Mouse (Mus musculus): ENCODE measurements at regions not wholly inside any gene's neighbourhood (a gene's known extent, or its start where the extent isn't known, plus 50 kb on each side); places are given as distances from the start of the nearest gene placed in this dataset.

DNA sequence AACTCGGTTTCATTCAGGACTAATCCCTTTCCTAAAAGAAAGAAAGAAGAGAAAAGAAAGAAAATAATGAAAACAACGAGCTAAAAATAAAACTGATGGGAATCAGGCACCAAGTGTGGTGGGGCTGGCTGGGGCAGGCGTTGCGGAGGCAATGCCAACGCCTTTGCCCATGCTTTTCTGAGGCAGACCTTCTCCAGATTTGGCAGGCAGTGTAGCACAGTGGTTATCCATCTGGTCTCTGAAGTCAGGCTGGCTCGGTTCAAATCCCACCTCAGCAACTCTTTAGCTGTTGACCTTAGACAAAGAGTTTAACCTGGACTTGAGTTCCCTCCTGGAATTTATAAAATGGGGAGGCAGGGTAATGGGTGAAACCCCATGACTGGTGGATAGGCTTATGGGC, 57.3 kb upstream of the Kcng1 start:
- H3K4me3 ChIP-seq (ENCODE audit: insufficient read depth, low read length), result no peak overlapping the region
- H3K4me1 ChIP-seq (ENCODE audit: control insufficient read depth, insufficient read depth, low read length), result peaks cover 9% of the 10 kb centered on the region
- no peak overlapping the region for H3K27ac ChIP-seq (ENCODE audit: insufficient read depth, low read length)
- TF ChIP-seq POLR2A (IDR thresholded peaks at IDR 0.05; ENCODE audit: extremely low read depth, insufficient read depth, low read length) (no peak), CTCF (IDR thresholded peaks at IDR 0.05; ENCODE audit: extremely low read depth, insufficient read depth, low read length) (no peak)

DNA sequence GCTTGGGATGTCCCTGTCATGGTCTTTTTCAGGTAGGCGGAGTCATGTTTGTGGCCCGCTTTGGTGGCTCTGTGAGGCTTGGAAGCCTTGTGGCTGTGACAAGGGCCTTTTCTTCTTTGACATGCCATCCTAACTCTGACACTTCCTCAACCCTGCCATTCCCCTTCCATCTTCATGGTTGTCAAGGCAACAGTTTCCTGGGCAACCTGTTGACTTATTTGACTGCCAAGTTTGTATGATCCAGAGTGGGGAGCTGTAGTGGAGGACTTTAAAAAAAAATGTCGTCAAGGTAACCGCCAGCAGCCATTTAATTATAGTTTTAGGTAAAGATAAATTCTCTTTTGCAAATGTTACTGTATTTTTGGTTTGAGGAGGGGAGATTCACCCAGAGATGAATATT, 56.8 kb upstream of the Kcng1 start:
- Histone ChIP-seq H3K4me1 (ENCODE audit: control insufficient read depth, insufficient read depth, low read length) (peaks cover 9% of the 10 kb centered on the region), H3K27ac (ENCODE audit: insufficient read depth, low read length) (no peak overlapping the region), H3K4me3 (ENCODE audit: insufficient read depth, low read length) (no peak overlapping the region)
- TF ChIP-seq POLR2A (IDR thresholded peaks at IDR 0.05; ENCODE audit: extremely low read depth, insufficient read depth, low read length), result no peak
- TF ChIP-seq CTCF (IDR thresholded peaks at IDR 0.05; ENCODE audit: extremely low read depth, insufficient read depth, low read length), result no peak

DNA sequence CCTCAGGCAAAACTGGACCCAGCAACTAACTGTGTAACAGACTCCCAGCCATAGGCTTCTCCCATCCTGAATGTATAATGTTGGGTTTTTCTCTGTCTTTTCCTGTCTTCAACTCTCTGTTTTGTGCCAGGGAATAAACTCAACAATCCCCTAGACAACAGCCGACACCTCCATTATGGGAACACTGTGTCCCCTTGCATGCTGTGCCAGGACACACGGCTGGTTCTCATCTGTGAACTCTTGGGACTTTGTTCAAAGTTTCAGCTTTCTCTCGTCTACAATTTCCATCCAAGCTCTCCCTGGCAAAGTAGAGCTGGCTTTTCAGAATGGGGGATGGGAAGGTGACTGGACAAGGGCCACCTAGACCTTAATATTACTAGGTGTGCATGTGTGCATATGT, 56.1 kb upstream of the Kcng1 start:
- no peak for TF ChIP-seq POLR2A (IDR thresholded peaks at IDR 0.05; ENCODE audit: extremely low read depth, insufficient read depth, low read length)
- TF ChIP-seq CTCF (IDR thresholded peaks at IDR 0.05; ENCODE audit: extremely low read depth, insufficient read depth, low read length), result no peak
- Histone ChIP-seq H3K4me1 (ENCODE audit: control insufficient read depth, insufficient read depth, low read length) (peaks cover 9% of the 10 kb centered on the region), H3K27ac (ENCODE audit: insufficient read depth, low read length) (no peak overlapping the region), H3K4me3 (ENCODE audit: insufficient read depth, low read length) (no peak overlapping the region)

DNA sequence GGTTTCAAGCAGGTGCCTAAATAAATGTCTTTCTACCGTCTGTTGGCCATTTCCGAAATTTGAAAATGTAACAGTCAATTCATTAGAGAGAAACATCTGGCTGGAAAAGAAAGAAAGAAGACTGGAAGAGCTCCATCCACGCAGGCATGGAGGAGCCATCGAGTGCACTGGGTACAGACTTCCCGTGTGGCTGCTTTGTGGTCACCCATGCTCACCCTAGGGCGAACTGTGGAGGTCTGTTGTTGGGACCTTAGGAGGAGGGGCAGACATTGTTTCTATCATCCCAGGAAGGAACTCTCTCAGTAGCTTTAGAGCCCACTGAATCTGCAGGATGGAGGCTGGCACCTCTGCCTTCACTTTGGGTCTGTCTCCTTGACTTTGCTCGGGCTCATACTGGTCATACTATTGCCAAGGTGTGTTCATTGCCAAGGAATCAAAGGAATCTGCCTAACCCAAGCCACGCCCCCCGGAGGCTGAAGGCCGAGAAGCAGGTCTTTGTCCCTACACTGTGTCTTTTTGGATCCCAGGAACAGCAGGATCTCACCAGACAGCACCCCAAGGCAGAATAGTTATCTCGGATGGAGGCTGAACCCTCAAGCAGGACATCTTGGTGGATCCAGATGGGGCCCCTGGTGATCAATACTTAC, 54.3 kb upstream of the Kcng1 start:
- H3K4me3 ChIP-seq (ENCODE audit: insufficient read depth, low read length), result no peak overlapping the region
- H3K27ac ChIP-seq (ENCODE audit: insufficient read depth, low read length), result no peak overlapping the region
- peaks cover 10% of the 10 kb centered on the region for H3K4me1 ChIP-seq (ENCODE audit: control insufficient read depth, insufficient read depth, low read length)
- TF ChIP-seq CTCF (IDR thresholded peaks at IDR 0.05; ENCODE audit: extremely low read depth, insufficient read depth, low read length) (no peak), POLR2A (IDR thresholded peaks at IDR 0.05; ENCODE audit: extremely low read depth, insufficient read depth, low read length) (no peak)

DNA sequence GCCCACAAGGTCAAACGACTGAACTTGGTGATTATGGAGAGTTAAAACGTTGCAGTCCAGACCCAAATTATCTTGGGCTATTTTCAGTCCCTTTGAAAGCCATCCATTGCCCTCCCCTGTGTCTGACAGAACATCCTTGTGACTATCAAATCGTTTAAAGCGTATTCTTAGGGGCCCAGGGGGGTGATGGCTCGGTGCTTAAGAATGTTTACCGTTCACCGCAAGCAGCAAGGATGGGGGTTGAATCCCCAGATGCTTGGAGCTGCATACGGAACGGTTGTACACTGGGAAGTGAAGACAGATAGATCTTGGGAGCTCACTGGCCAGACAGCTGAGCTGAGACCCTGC, 52.7 kb upstream of the Kcng1 start:
- no peak for TF ChIP-seq POLR2A (IDR thresholded peaks at IDR 0.05; ENCODE audit: extremely low read depth, insufficient read depth, low read length)
- TF ChIP-seq CTCF (IDR thresholded peaks at IDR 0.05; ENCODE audit: extremely low read depth, insufficient read depth, low read length), result no peak
- no peak overlapping the region for H3K4me3 ChIP-seq (ENCODE audit: insufficient read depth, low read length)

DNA sequence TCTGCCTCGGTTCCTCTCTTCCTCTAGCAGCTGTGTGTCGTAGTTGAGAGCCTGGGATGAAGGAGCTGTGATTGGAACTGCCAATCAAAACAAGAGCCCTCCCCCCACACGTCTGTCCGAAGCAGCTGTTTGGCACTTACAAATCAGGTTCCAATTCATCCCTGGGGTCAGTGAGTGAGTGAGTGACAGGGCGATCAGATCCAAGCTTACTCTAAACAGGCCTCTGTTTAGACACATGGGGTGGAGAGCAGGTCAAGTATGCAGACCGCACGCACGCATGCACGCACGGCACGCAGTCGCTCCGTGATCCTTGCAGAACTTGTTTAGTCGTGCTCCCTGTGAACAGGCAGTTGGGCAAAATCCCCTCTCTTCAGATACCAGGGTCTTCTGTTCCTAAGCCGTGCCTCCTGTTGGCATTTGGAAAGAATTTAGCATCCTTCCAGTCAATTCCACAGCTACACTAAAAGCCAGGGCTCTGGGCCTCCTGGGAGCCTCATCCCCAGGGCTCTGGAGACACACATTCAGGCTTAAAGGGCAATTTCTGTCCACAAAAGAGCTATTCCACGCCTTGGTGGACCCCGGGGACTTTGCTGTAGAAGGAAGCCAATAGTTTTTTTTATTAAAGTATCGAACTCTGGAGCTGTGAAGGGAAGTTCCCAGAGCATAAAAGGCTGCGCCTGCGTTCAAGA, 52.2 kb upstream of the Kcng1 start:
- Histone ChIP-seq H3K4me1 (ENCODE audit: control insufficient read depth, insufficient read depth, low read length) (peaks cover 6% of the 10 kb centered on the region), H3K4me3 (ENCODE audit: insufficient read depth, low read length) (no peak overlapping the region), H3K27ac (ENCODE audit: insufficient read depth, low read length) (no peak overlapping the region)
- TF ChIP-seq POLR2A (IDR thresholded peaks at IDR 0.05; ENCODE audit: extremely low read depth, insufficient read depth, low read length), result no peak
- no peak for TF ChIP-seq CTCF (IDR thresholded peaks at IDR 0.05; ENCODE audit: extremely low read depth, insufficient read depth, low read length)

More for the DNA sequence above, 52.7 kb upstream of the Kcng1 start:
- no peak overlapping the region for H3K27ac ChIP-seq (ENCODE audit: insufficient read depth, low read length)
- peaks cover 10% of the 10 kb centered on the region for H3K4me1 ChIP-seq (ENCODE audit: control insufficient read depth, insufficient read depth, low read length)

DNA sequence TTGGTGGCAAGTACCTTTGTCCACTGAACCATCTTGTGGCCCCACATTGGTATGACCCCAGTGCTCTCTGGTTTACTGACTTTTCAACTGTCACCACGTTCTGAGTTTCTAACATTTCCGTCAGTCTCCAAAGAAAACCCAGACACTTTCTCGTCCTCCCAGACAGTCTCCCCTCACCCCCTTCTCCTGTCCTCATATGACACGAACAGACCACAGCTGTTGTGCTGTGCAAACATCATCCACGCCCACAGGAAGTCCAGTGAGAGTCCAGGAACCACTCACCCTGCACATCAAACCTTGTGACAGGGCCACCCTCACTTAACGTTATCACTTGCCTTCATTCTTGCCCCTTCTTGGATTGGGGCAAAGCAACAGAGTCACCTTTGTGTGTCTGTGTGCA, 51.4 kb upstream of the Kcng1 start:
- TF ChIP-seq POLR2A (IDR thresholded peaks at IDR 0.05; ENCODE audit: extremely low read depth, insufficient read depth, low read length) (no peak), CTCF (IDR thresholded peaks at IDR 0.05; ENCODE audit: extremely low read depth, insufficient read depth, low read length) (no peak)
- Histone ChIP-seq H3K4me3 (ENCODE audit: insufficient read depth, low read length) (no peak overlapping the region), H3K27ac (ENCODE audit: insufficient read depth, low read length) (no peak overlapping the region), H3K4me1 (ENCODE audit: control insufficient read depth, insufficient read depth, low read length) (peaks cover 6% of the 10 kb centered on the region)
